Mouse (Mus musculus): ENCODE data around the gene Cyp2ab1. TPM values are rescaled to one million over a fixed set of nuclear protein-coding genes. Genes with fewer than 3 reads are reported as not detected.

Cyp2ab1 gene
- polyA plus RNA-seq, 1 experiment from 2014 or later: not detected

DNA sequence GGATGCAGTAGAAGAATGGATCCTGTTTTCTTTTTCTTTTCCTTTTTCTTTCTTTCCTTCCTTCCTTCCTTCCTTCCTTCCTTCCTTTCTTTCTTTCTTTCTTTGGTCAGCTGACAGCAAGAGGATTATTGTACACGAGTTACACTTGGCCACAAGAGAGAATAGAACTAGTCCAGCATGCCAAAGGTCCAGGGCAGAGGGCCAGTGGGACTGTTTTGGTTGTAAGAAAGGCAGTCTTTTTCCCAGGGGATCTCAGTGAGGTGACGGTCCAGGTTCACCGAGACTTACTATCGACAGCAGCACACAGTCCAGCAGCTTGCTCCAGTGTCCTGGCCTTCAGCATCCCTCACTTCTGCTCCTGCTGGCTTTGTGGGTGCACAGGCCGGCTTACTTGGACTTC lies 3.1 kb upstream of the Cyp2ab1 start:
- ATAC-seq (replicated peaks; ENCODE audit: insufficient number of reproducible peaks, insufficient read depth, low FRiP score, low read depth): no peak
- no peaks in the 10 kb centered on the region for H3K27me3 ChIP-seq
- WGBS: 80% methylated on average over 5 of the region's 5 CpGs

DNA sequence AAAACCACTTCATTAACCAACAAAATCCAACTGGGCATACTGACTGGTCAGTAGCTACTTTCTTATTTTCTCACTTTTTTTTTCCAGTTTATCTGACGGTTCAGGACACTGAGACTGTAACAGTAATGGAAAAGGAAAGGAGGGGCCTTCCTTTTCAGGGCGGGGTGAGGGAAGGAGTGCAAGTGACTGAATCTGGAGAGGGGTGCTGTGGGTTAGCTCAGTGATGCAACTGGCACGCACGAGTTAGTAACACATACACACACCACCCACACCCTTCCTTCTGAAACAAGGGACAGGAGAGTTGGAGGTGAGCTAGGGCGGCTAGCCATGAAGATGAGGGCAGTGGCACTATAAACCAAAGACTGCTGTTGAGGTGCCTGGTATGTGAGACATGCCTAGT lies 1.3 kb downstream of the Cyp2ab1 start:
- WGBS: 63% methylated on average over 5 of the region's 5 CpGs
- ATAC-seq (replicated peaks; ENCODE audit: insufficient number of reproducible peaks, insufficient read depth, low FRiP score, low read depth): peak; percentile 47; the same call in 1 of the 2 replicates
- Histone ChIP-seq H3K36me3 (no peaks in the 10 kb centered on the region), H3K4me1 (replicated peaks) (no peaks in the 10 kb centered on the region), H3K9me3 (replicated peaks) (no peaks in the 10 kb centered on the region), H3K4me2 (no peak overlapping the region; the same call in 1 of the 2 replicates), H3K27me3 (no peaks in the 10 kb centered on the region), H3K4me3 (no peak overlapping the region), H3K27ac (peak overlapping the region; percentile 31; the same call in 1 of the 2 replicates), H3K9ac (no peak overlapping the region)

More for the DNA sequence above, 3.1 kb upstream of the Cyp2ab1 start:
- Histone ChIP-seq H3K4me1 (replicated peaks) (no peaks in the 10 kb centered on the region), H3K4me2 (no peak overlapping the region), H3K4me3 (no peak overlapping the region), H3K27ac (no peak overlapping the region), H3K9me3 (replicated peaks) (no peaks in the 10 kb centered on the region), H3K36me3 (peaks cover 19% of the 10 kb centered on the region), H3K9ac (no peak overlapping the region)

- no peaks in the 10 kb centered on the region for H3K9me3 ChIP-seq (replicated peaks)
- H3K4me3 ChIP-seq: no peak overlapping the region
- H3K27me3 ChIP-seq: no peaks in the 10 kb centered on the region
- no peaks in the 10 kb centered on the region for H3K4me1 ChIP-seq (replicated peaks)
- H3K9ac ChIP-seq: no peak overlapping the region
- no peak for ATAC-seq (replicated peaks; ENCODE audit: insufficient number of reproducible peaks, insufficient read depth, low FRiP score, low read depth)
- H3K4me2 ChIP-seq: no peak overlapping the region
- H3K36me3 ChIP-seq: no peaks in the 10 kb centered on the region
- WGBS: 74% methylated on average over 4 of the region's 4 CpGs
- H3K27ac ChIP-seq: no peak overlapping the region
Measured at GRCm38 (mm10) chr16:20322274-20322673, 2.9 kb downstream of the Cyp2ab1 start.

GRCm38 (mm10) chr16:20316770-20317169 lies 8.4 kb downstream of the Cyp2ab1 start:
- no peaks in the 10 kb centered on the region for H3K36me3 ChIP-seq
- no peak overlapping the region for H3K4me2 ChIP-seq
- no peak for ATAC-seq (replicated peaks; ENCODE audit: insufficient number of reproducible peaks, insufficient read depth, low FRiP score, low read depth)
- H3K9ac ChIP-seq: no peak overlapping the region
- no peaks in the 10 kb centered on the region for H3K27me3 ChIP-seq
- WGBS: 73% methylated on average over 6 of the region's 6 CpGs
- no peak overlapping the region for H3K4me3 ChIP-seq
- no peaks in the 10 kb centered on the region for H3K4me1 ChIP-seq (replicated peaks)
- H3K9me3 ChIP-seq (replicated peaks): no peaks in the 10 kb centered on the region
- H3K27ac ChIP-seq: no peak overlapping the region

- Histone ChIP-seq H3K9ac (no peak overlapping the region), H3K4me1 (replicated peaks) (no peaks in the 10 kb centered on the region), H3K27me3 (no peaks in the 10 kb centered on the region), H3K4me2 (no peak overlapping the region), H3K4me3 (no peak overlapping the region), H3K9me3 (replicated peaks) (no peaks in the 10 kb centered on the region), H3K36me3 (no peaks in the 10 kb centered on the region), H3K27ac (no peak overlapping the region)
- 78% methylated on average over 4 of the region's 4 CpGs for WGBS
- no peak for ATAC-seq (replicated peaks; ENCODE audit: insufficient number of reproducible peaks, insufficient read depth, low FRiP score, low read depth)
Measured at GRCm38 (mm10) chr16:20315266-20315665, 9.9 kb downstream of the Cyp2ab1 start.

DNA sequence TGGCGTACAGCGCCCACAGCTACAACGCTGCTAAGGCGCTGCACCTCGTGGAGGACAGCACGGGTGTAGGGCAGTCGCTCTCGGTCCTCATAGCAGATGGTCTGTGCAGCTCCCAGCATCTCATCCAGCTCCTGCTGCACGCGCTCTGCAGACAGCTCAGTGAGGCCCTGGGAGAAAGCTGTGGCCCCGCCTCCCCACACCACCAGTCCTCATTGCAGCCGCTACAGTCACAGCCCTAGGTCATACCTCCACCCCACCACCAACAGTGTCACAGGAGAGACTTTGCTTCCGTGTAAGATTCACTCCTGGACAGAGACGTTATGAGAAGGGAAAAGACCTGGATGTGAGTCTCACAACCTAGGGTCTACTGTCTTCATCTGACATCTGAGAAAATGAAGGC lies 12.9 kb downstream of the Cyp2ab1 start:
- Histone ChIP-seq H3K36me3 (no peaks in the 10 kb centered on the region), H3K4me1 (replicated peaks) (no peaks in the 10 kb centered on the region), H3K27me3 (no peaks in the 10 kb centered on the region), H3K9ac (no peak overlapping the region), H3K4me3 (no peak overlapping the region), H3K4me2 (no peak overlapping the region), H3K27ac (no peak overlapping the region), H3K9me3 (replicated peaks) (no peaks in the 10 kb centered on the region)
- WGBS: 51% methylated on average over 14 of the region's 14 CpGs
- ATAC-seq (replicated peaks; ENCODE audit: insufficient number of reproducible peaks, insufficient read depth, low FRiP score, low read depth): no peak

GRCm38 (mm10) chr16:20301770-20302649 lies 23.2 kb downstream of the Cyp2ab1 start, which contains the start of gene Parl:
TSS of gene Parl (minus strand) at chr16:20302387.
- Histone ChIP-seq H3K36me3 (peaks cover 4% of the 10 kb centered on the region; the same call in 1 of the 2 replicates), H3K27ac (peak within 1 kb of the TSS; percentile 80), H3K27me3 (no peaks in the 10 kb centered on the region), H3K9me3 (replicated peaks) (no peaks in the 10 kb centered on the region), H3K4me2 (peak within 1 kb of the TSS; percentile 65), H3K4me3 (peak within 1 kb of the TSS; percentile 89), H3K4me1 (replicated peaks) (peaks cover 14% of the 10 kb centered on the region), H3K9ac (peak within 1 kb of the TSS; percentile 81)
- 0% methylated on average over 52 of the region's 52 CpGs for WGBS
- ATAC-seq (replicated peaks; ENCODE audit: insufficient number of reproducible peaks, insufficient read depth, low FRiP score, low read depth): peak; percentile 85

DNA sequence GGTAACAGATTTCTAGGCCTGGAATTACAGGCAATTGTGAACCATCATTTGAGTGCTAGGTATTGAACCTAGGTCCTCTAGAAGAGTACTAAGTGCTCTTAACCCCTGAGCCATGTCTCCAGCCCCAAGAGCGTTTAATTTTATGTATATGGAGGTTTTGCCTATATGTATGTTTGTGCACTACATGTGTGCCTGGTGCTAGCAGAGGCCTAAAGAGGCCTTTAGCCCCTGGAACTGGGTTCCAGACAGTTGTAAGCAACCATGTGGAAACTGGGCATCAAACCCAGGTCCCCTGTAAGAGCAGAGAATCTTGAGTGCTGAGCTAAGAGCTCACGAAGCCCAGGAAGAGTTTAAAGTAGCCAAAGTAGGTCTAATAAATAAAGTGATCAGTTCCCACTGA lies 25.1 kb downstream of the Cyp2ab1 start:
- Histone ChIP-seq H3K9ac (no peak overlapping the region), H3K9me3 (replicated peaks) (no peaks in the 10 kb centered on the region), H3K4me1 (replicated peaks) (peaks cover 14% of the 10 kb centered on the region), H3K4me3 (no peak overlapping the region), H3K36me3 (peaks cover 14% of the 10 kb centered on the region; the same call in 1 of the 2 replicates), H3K4me2 (no peak overlapping the region), H3K27me3 (no peaks in the 10 kb centered on the region), H3K27ac (no peak overlapping the region)
- ATAC-seq (replicated peaks; ENCODE audit: insufficient number of reproducible peaks, insufficient read depth, low FRiP score, low read depth): no peak
- 90% methylated on average over 2 of the region's 2 CpGs for WGBS

DNA sequence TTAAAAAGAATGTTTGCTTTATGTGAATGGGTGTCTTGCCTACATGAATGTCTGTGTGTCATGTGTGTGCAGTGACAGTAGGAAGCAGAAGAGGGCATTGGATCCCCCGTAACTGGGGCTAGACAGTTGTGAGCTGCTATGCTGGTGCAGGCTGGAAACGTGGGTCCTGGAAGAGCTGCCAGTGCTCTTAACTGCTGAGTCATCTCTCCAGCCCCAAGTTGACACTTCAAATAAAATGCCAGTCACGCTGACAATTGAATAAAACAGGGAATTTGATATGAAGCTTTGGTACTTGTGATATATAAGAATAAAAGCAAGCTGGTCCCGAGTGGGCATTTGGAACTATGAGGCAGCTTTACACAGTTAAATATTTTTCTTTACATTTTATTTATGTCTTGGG lies 45.0 kb downstream of the Cyp2ab1 start:
- WGBS: 74% methylated on average over 4 of the region's 4 CpGs
- ATAC-seq (replicated peaks; ENCODE audit: insufficient number of reproducible peaks, insufficient read depth, low FRiP score, low read depth): no peak
- H3K27me3 ChIP-seq: no peaks in the 10 kb centered on the region
- H3K4me2 ChIP-seq: no peak overlapping the region
- peaks cover 60% of the 10 kb centered on the region for H3K36me3 ChIP-seq
- no peaks in the 10 kb centered on the region for H3K9me3 ChIP-seq (replicated peaks)
- no peak overlapping the region for H3K9ac ChIP-seq
- H3K27ac ChIP-seq: no peak overlapping the region
- no peak overlapping the region for H3K4me3 ChIP-seq
- peaks cover 4% of the 10 kb centered on the region for H3K4me1 ChIP-seq (replicated peaks)

- Histone ChIP-seq H3K4me2 (no peak overlapping the region), H3K27me3 (no peaks in the 10 kb centered on the region), H3K4me1 (replicated peaks) (peaks cover 4% of the 10 kb centered on the region), H3K27ac (no peak overlapping the region), H3K36me3 (peaks cover 53% of the 10 kb centered on the region), H3K9ac (no peak overlapping the region), H3K9me3 (replicated peaks) (no peaks in the 10 kb centered on the region), H3K4me3 (no peak overlapping the region)
- WGBS: 74% methylated on average over 5 of the region's 5 CpGs
- ATAC-seq (replicated peaks; ENCODE audit: insufficient number of reproducible peaks, insufficient read depth, low FRiP score, low read depth): no peak
Measured at GRCm38 (mm10) chr16:20279395-20279794, 45.8 kb downstream of the Cyp2ab1 start.

- H3K27ac ChIP-seq: no peak overlapping the region
- no peak for ATAC-seq (replicated peaks; ENCODE audit: insufficient number of reproducible peaks, insufficient read depth, low FRiP score, low read depth)
Measured at GRCm38 (mm10) chr16:20272994-20273393, 52.2 kb downstream of the Cyp2ab1 start.

More at GRCm38 (mm10) chr16:20272994-20273393, 52.2 kb downstream of the Cyp2ab1 start:
- 15% methylated on average over 3 of the region's 3 CpGs for WGBS
- no peaks in the 10 kb centered on the region for H3K27me3 ChIP-seq
- no peak overlapping the region for H3K9ac ChIP-seq
- no peak overlapping the region for H3K4me2 ChIP-seq
- peaks cover under 1% of the 10 kb centered on the region; the same call in 1 of the 2 replicates for H3K36me3 ChIP-seq
- H3K4me3 ChIP-seq: no peak overlapping the region
- peaks cover 4% of the 10 kb centered on the region; the same call in 1 of the 2 replicates for H3K4me1 ChIP-seq (replicated peaks)
- H3K9me3 ChIP-seq (replicated peaks): no peaks in the 10 kb centered on the region
